Mouse (Mus musculus): Measurements from ENCODE around the gene Hist2h3c2.

GRCm38 (mm10) chr3:96267541-96267940 lies 28.6 kb upstream of the Hist2h3c2 start:
- TF ChIP-seq CTCF (IDR thresholded peaks at IDR 0.05; ENCODE audit: low read depth), result no peak
- no peak for TF ChIP-seq EP300 (IDR thresholded peaks at IDR 0.05; ENCODE audit: low read depth)
